Mouse (Mus musculus): ENCODE measurements around the gene Mgarp. TPM values are rescaled to one million over a fixed set of nuclear protein-coding genes. Genes with fewer than 3 reads are reported as not detected.
"Not testable (repeated sequence)": the region's sequence is repeated elsewhere in the genome, so short reads cannot be mapped to it uniquely, and the experiment has no call there.

Mgarp gene
- polyA plus RNA-seq, 1 experiment, result 0.23 TPM

GRCm38 (mm10) chr3:51354034-51354427 lies 42.5 kb downstream of the Mgarp start:
- no peaks in the 10 kb centered on the region for H3K79me3 ChIP-seq (ENCODE audit: low read depth)
- H3K36me3 ChIP-seq (ENCODE audit: control insufficient read depth, insufficient read depth), result no peaks in the 10 kb centered on the region
- H3ac ChIP-seq (ENCODE audit: control insufficient read depth, insufficient read length, low read depth), result no peak overlapping the region
- H3K79me2 ChIP-seq (ENCODE audit: control insufficient read depth, insufficient read depth), result no peaks in the 10 kb centered on the region
- no peak overlapping the region for H3K4me3 ChIP-seq (ENCODE audit: insufficient read depth, poor library complexity, severe bottlenecking)
- no peaks in the 10 kb centered on the region for H3K27me3 ChIP-seq (ENCODE audit: control insufficient read depth, insufficient read depth, insufficient read length)
- TF ChIP-seq MAX (IDR thresholded peaks at IDR 0.05) (no peak), MYOD1 (IDR thresholded peaks at IDR 0.05; ENCODE audit: control insufficient read depth, insufficient read length, low read depth) (no peak), FOSL1 (IDR thresholded peaks at IDR 0.05; ENCODE audit: insufficient read depth, low read length, poor library complexity, severe bottlenecking) (no peak), CTCF (IDR thresholded peaks at IDR 0.05; ENCODE audit: control insufficient read depth, insufficient read depth, insufficient read length) (no peak), MYOG (IDR thresholded peaks at IDR 0.05; ENCODE audit: control insufficient read depth, extremely low read depth, insufficient read length) (no peak), USF1 (IDR thresholded peaks at IDR 0.05; ENCODE audit: low read depth) (no peak), CEBPB (IDR thresholded peaks at IDR 0.05; ENCODE audit: low read depth) (no peak)

GRCm38 (mm10) chr3:51353325-51354033 lies 43.1 kb downstream of the Mgarp start:
- Histone ChIP-seq H3K27me3 (ENCODE audit: control insufficient read depth, insufficient read depth, insufficient read length) (no peaks in the 10 kb centered on the region), H3K79me2 (ENCODE audit: control insufficient read depth, insufficient read depth) (no peaks in the 10 kb centered on the region), H3K36me3 (ENCODE audit: control insufficient read depth, insufficient read depth) (no peaks in the 10 kb centered on the region), H3ac (ENCODE audit: control insufficient read depth, insufficient read length, low read depth) (no peak overlapping the region), H3K79me3 (ENCODE audit: low read depth) (no peaks in the 10 kb centered on the region), H3K4me3 (ENCODE audit: insufficient read depth, poor library complexity, severe bottlenecking) (no peak overlapping the region)
- no peak for TF ChIP-seq MYOG (IDR thresholded peaks at IDR 0.05; ENCODE audit: control insufficient read depth, extremely low read depth, insufficient read length)
- no peak for TF ChIP-seq FOSL1 (IDR thresholded peaks at IDR 0.05; ENCODE audit: insufficient read depth, low read length, poor library complexity, severe bottlenecking)
- no peak for TF ChIP-seq CTCF (IDR thresholded peaks at IDR 0.05; ENCODE audit: control insufficient read depth, insufficient read depth, insufficient read length)
- no peak for TF ChIP-seq MAX (IDR thresholded peaks at IDR 0.05)
- no peak for TF ChIP-seq USF1 (IDR thresholded peaks at IDR 0.05; ENCODE audit: low read depth)
- TF ChIP-seq CEBPB (IDR thresholded peaks at IDR 0.05; ENCODE audit: low read depth), result no peak
- no peak for TF ChIP-seq MYOD1 (IDR thresholded peaks at IDR 0.05; ENCODE audit: control insufficient read depth, insufficient read length, low read depth)

- Histone ChIP-seq H3K36me3 (ENCODE audit: control insufficient read depth, insufficient read depth) (no peaks in the 10 kb centered on the region), H3K79me2 (ENCODE audit: control insufficient read depth, insufficient read depth) (no peaks in the 10 kb centered on the region), H3K79me3 (ENCODE audit: low read depth) (no peaks in the 10 kb centered on the region), H3ac (ENCODE audit: control insufficient read depth, insufficient read length, low read depth) (no peak overlapping the region), H3K4me3 (ENCODE audit: insufficient read depth, poor library complexity, severe bottlenecking) (no peak overlapping the region), H3K27me3 (ENCODE audit: control insufficient read depth, insufficient read depth, insufficient read length) (no peaks in the 10 kb centered on the region)
- TF ChIP-seq MYOD1 (IDR thresholded peaks at IDR 0.05; ENCODE audit: control insufficient read depth, insufficient read length, low read depth), result no peak
- TF ChIP-seq MAX (IDR thresholded peaks at IDR 0.05), result no peak
- TF ChIP-seq MYOG (IDR thresholded peaks at IDR 0.05; ENCODE audit: control insufficient read depth, extremely low read depth, insufficient read length), result no peak
- TF ChIP-seq USF1 (IDR thresholded peaks at IDR 0.05; ENCODE audit: low read depth), result no peak
- no peak for TF ChIP-seq CEBPB (IDR thresholded peaks at IDR 0.05; ENCODE audit: low read depth)
- no peak for TF ChIP-seq CTCF (IDR thresholded peaks at IDR 0.05; ENCODE audit: control insufficient read depth, insufficient read depth, insufficient read length)
- TF ChIP-seq FOSL1 (IDR thresholded peaks at IDR 0.05; ENCODE audit: insufficient read depth, low read length, poor library complexity, severe bottlenecking), result no peak
Measured at GRCm38 (mm10) chr3:51350806-51351205, 45.7 kb downstream of the Mgarp start.

GRCm38 (mm10) chr3:51348646-51349238 lies 47.8 kb downstream of the Mgarp start:
- TF ChIP-seq CTCF (IDR thresholded peaks at IDR 0.05; ENCODE audit: control insufficient read depth, insufficient read depth, insufficient read length), result no peak
- no peak for TF ChIP-seq CEBPB (IDR thresholded peaks at IDR 0.05; ENCODE audit: low read depth)
- no peak for TF ChIP-seq USF1 (IDR thresholded peaks at IDR 0.05; ENCODE audit: low read depth)
- TF ChIP-seq FOSL1 (IDR thresholded peaks at IDR 0.05; ENCODE audit: insufficient read depth, low read length, poor library complexity, severe bottlenecking), result no peak
- TF ChIP-seq MYOD1 (IDR thresholded peaks at IDR 0.05; ENCODE audit: control insufficient read depth, insufficient read length, low read depth), result no peak
- no peak for TF ChIP-seq MYOG (IDR thresholded peaks at IDR 0.05; ENCODE audit: control insufficient read depth, extremely low read depth, insufficient read length)
- TF ChIP-seq MAX (IDR thresholded peaks at IDR 0.05), result no peak

GRCm38 (mm10) chr3:51345017-51345416 lies 51.5 kb downstream of the Mgarp start:
- not testable (repeated sequence) for H3K4me3 ChIP-seq (ENCODE audit: insufficient read depth, poor library complexity, severe bottlenecking); H3K36me3 ChIP-seq (ENCODE audit: control insufficient read depth, insufficient read depth); H3ac ChIP-seq (ENCODE audit: control insufficient read depth, insufficient read length, low read depth); H3K79me3 ChIP-seq (ENCODE audit: low read depth); H3K27me3 ChIP-seq (ENCODE audit: control insufficient read depth, insufficient read depth, insufficient read length); H3K79me2 ChIP-seq (ENCODE audit: control insufficient read depth, insufficient read depth)

More at GRCm38 (mm10) chr3:51348646-51349238, 47.8 kb downstream of the Mgarp start:
- no peak overlapping the region for H3K4me3 ChIP-seq (ENCODE audit: insufficient read depth, poor library complexity, severe bottlenecking)
- H3K36me3 ChIP-seq (ENCODE audit: control insufficient read depth, insufficient read depth), result no peaks in the 10 kb centered on the region
- H3K79me2 ChIP-seq (ENCODE audit: control insufficient read depth, insufficient read depth), result no peaks in the 10 kb centered on the region
- H3K79me3 ChIP-seq (ENCODE audit: low read depth), result no peaks in the 10 kb centered on the region
- H3K27me3 ChIP-seq (ENCODE audit: control insufficient read depth, insufficient read depth, insufficient read length), result no peaks in the 10 kb centered on the region
- no peak overlapping the region for H3ac ChIP-seq (ENCODE audit: control insufficient read depth, insufficient read length, low read depth)

- H3K79me2 ChIP-seq (ENCODE audit: control insufficient read depth, insufficient read depth); H3K36me3 ChIP-seq (ENCODE audit: control insufficient read depth, insufficient read depth); H3K79me3 ChIP-seq (ENCODE audit: low read depth); H3ac ChIP-seq (ENCODE audit: control insufficient read depth, insufficient read length, low read depth); H3K4me3 ChIP-seq (ENCODE audit: insufficient read depth, poor library complexity, severe bottlenecking); H3K27me3 ChIP-seq (ENCODE audit: control insufficient read depth, insufficient read depth, insufficient read length): not testable (repeated sequence)
Measured at GRCm38 (mm10) chr3:51344182-51344581, 52.4 kb downstream of the Mgarp start.
